Mouse (Mus musculus): ENCODE data around the gene Dync1li1. TPM values are rescaled to one million over a fixed set of nuclear protein-coding genes. Genes with fewer than 3 reads are reported as not detected.

Gene Dync1li1
- total and polyA plus RNA-seq, 3 experiments = 38.1 to 57.0 (median 43.6) TPM

DNA sequence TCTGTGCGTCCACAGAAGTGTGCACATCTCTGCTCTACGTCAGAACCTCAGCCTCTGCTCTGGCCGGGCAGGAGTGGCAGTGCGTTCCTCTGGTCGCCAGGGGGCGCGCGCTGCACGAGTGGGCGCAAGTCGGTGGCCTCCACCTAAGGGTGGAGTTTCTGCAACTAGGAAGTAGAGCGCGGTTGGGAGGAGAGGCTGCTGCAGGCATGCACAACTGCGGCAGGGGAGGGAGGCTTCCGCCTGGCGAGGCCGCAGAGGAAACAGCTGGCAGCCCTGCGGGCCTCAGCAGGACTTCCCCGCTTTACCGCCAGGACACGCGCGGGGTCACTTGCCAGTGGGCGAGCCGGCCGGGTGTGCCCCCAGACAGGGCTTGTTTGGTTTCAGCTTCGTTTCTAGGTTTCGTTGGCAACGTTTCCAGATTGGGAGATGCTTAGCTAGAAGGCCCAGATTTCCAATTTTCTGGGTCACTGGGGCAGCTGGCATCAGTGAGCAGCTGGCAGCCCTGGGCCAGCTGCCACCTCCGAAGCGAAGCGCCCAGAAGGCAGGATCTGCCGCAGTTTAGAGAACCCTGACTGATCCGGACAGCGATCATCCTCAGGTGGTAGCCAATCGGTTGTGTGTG is 64.4 kb downstream of the Dync1li1 start (continued):
- peak; percentile 89 for TF ChIP-seq SMC3 (IDR thresholded peaks at IDR 0.05; ENCODE audit: low read depth, low read length)
- peak; percentile 99 for TF ChIP-seq TCF12 (IDR thresholded peaks at IDR 0.05; ENCODE audit: low read depth, low read length)
- TF ChIP-seq MAZ (IDR thresholded peaks at IDR 0.05; ENCODE audit: low read depth, low read length) = peak; percentile 81; the same call in 1 of the 2 replicates
- no peak; the same call in 1 of the 2 replicates for TF ChIP-seq NELFE (IDR thresholded peaks at IDR 0.05; ENCODE audit: low read depth, low read length)

GRCm38 (mm10) chr9:114758272-114758671 is 69.7 kb downstream of the Dync1li1 start:
- TF ChIP-seq BHLHE40 (IDR thresholded peaks at IDR 0.05; ENCODE audit: low read depth, low read length) = peak; percentile 69
- TF ChIP-seq SMC3 (IDR thresholded peaks at IDR 0.05; ENCODE audit: low read depth, low read length) = no peak
- Histone ChIP-seq H3K9me3 (replicated peaks; ENCODE audit: low read length) (no peaks in the 10 kb centered on the region), H3K9ac (ENCODE audit: insufficient read depth, low read depth) (no peak overlapping the region), H3K4me2 (ENCODE audit: insufficient read depth, low read depth, poor library complexity, severe bottlenecking) (peak overlapping the region; percentile 18; the same call in 1 of the 2 replicates), H3K27ac (ENCODE audit: insufficient read depth, low read depth) (peak overlapping the region; percentile 63), H3K4me1 (ENCODE audit: control insufficient read depth in 1 of 2, insufficient read depth in 2 of 2) (peaks cover 24 to 64% of the 10 kb centered on the region in 2 experiments), H3K4me3 (replicated peaks in 1 of 3; ENCODE audit: low read depth in 2 of 3, low read length in 2 of 3, poor library complexity in 1 of 3) (peak overlapping the region in 1 of 3 experiments; percentile 32), H3K79me2 (replicated peaks; ENCODE audit: control insufficient read depth, extremely low read depth, insufficient read depth, poor library complexity, severe bottlenecking) (no peaks in the 10 kb centered on the region; the same call in 1 of the 2 replicates), H3K36me3 (replicated peaks in 1 of 2; ENCODE audit: control insufficient read depth in 1 of 2, insufficient read depth in 1 of 2, low read length in 1 of 2) (peaks cover 23 to 45% of the 10 kb centered on the region in 2 experiments), H3K27me3 (replicated peaks) (no peaks in the 10 kb centered on the region)
- dilution Hi-C loops (cut with MboI; ENCODE audit: extremely low pct_ligation_motif_present, extremely low pct_unique_long_range_greater_than_20kb, low sequenced_read_pairs) = no loop called here
- DNase-seq (ENCODE audit: extremely low read depth) = no peak
- in situ Hi-C loops (cut with MboI; ENCODE audit: low pct_ligation_motif_present, low pct_unique_long_range_greater_than_20kb, low sequenced_read_pairs) = loop anchor here (5.0 to 10.0 kb wide), 2 partner anchors 34 to 113 kb away; partner anchors contain the start of gene Cnot10

- H3K4me1 ChIP-seq (ENCODE audit: control insufficient read depth in 1 of 2, insufficient read depth in 2 of 2) = peaks cover 24 to 64% of the 10 kb centered on the region in 2 experiments
- no peak overlapping the region for H3K4me2 ChIP-seq (ENCODE audit: insufficient read depth, low read depth, poor library complexity, severe bottlenecking)
- no peaks in the 10 kb centered on the region for H3K27me3 ChIP-seq (replicated peaks)
- TF ChIP-seq BHLHE40 (IDR thresholded peaks at IDR 0.05; ENCODE audit: low read depth, low read length) (no peak), USF1 (IDR thresholded peaks at IDR 0.05; ENCODE audit: low read depth, low read length) (peak; percentile 22; the same call in 1 of the 2 replicates), ELF1 (IDR thresholded peaks at IDR 0.05; ENCODE audit: low read depth, low read length) (0 out of 2 replicates have a peak, but pooled peaks have one; percentile 23)
- peak overlapping the region; percentile 63 for H3K27ac ChIP-seq (ENCODE audit: insufficient read depth, low read depth)
- H3K4me3 ChIP-seq (replicated peaks in 1 of 3; ENCODE audit: low read depth in 2 of 3, low read length in 2 of 3, poor library complexity in 1 of 3) = peak overlapping the region in 1 of 3 experiments; percentile 32
- dilution Hi-C loops (cut with MboI; ENCODE audit: extremely low pct_ligation_motif_present, extremely low pct_unique_long_range_greater_than_20kb, low sequenced_read_pairs) (no loop called here), in situ Hi-C loops (cut with MboI; ENCODE audit: low pct_ligation_motif_present, low pct_unique_long_range_greater_than_20kb, low sequenced_read_pairs) (loop anchor here (5.0 to 10.0 kb wide), 2 partner anchors 34 to 114 kb away; partner anchors contain the start of gene Cnot10)
- no peaks in the 10 kb centered on the region for H3K9me3 ChIP-seq (replicated peaks; ENCODE audit: low read length)
- DNase-seq (ENCODE audit: extremely low read depth) = no peak
- H3K36me3 ChIP-seq (replicated peaks in 1 of 2; ENCODE audit: control insufficient read depth in 1 of 2, insufficient read depth in 1 of 2, low read length in 1 of 2) = peaks cover 24 to 49% of the 10 kb centered on the region in 2 experiments
- no peaks in the 10 kb centered on the region; the same call in 1 of the 2 replicates for H3K79me2 ChIP-seq (replicated peaks; ENCODE audit: control insufficient read depth, extremely low read depth, insufficient read depth, poor library complexity, severe bottlenecking)
- no peak overlapping the region for H3K9ac ChIP-seq (ENCODE audit: insufficient read depth, low read depth)
Measured at GRCm38 (mm10) chr9:114758801-114759200, 70.2 kb downstream of the Dync1li1 start.

GRCm38 (mm10) chr9:114759886-114760285 is 71.3 kb downstream of the Dync1li1 start:
- peaks cover 24 to 61% of the 10 kb centered on the region in 2 experiments for H3K4me1 ChIP-seq (ENCODE audit: control insufficient read depth in 1 of 2, insufficient read depth in 2 of 2)
- no peak overlapping the region for H3K4me2 ChIP-seq (ENCODE audit: insufficient read depth, low read depth, poor library complexity, severe bottlenecking)
- H3K27me3 ChIP-seq (replicated peaks) = no peaks in the 10 kb centered on the region
- no peak overlapping the region for H3K4me3 ChIP-seq (replicated peaks in 1 of 3; ENCODE audit: low read depth in 2 of 3, low read length in 2 of 3, poor library complexity in 1 of 3)
- no peak overlapping the region for H3K9ac ChIP-seq (ENCODE audit: insufficient read depth, low read depth)
- H3K27ac ChIP-seq (ENCODE audit: insufficient read depth, low read depth) = peak overlapping the region; percentile 74
- dilution Hi-C loops (cut with MboI; ENCODE audit: extremely low pct_ligation_motif_present, extremely low pct_unique_long_range_greater_than_20kb, low sequenced_read_pairs) (no loop called here), in situ Hi-C loops (cut with MboI; ENCODE audit: low pct_ligation_motif_present, low pct_unique_long_range_greater_than_20kb, low sequenced_read_pairs) (loop anchor here (5.0 to 10.0 kb wide), 2 partner anchors 32 to 115 kb away; partner anchors contain the start of gene Cnot10)
- H3K9me3 ChIP-seq (replicated peaks; ENCODE audit: low read length) = no peaks in the 10 kb centered on the region
- peaks cover 21 to 47% of the 10 kb centered on the region in 2 experiments for H3K36me3 ChIP-seq (replicated peaks in 1 of 2; ENCODE audit: control insufficient read depth in 1 of 2, insufficient read depth in 1 of 2, low read length in 1 of 2)
- H3K79me2 ChIP-seq (replicated peaks; ENCODE audit: control insufficient read depth, extremely low read depth, insufficient read depth, poor library complexity, severe bottlenecking) = no peaks in the 10 kb centered on the region; the same call in 1 of the 2 replicates
- no peak for DNase-seq (ENCODE audit: extremely low read depth)
- TF ChIP-seq CHD2 (IDR thresholded peaks at IDR 0.05; ENCODE audit: low read length) (no peak), POLR2AphosphoS2 (IDR thresholded peaks at IDR 0.05; ENCODE audit: low read depth, low read length) (no peak), ZKSCAN1 (IDR thresholded peaks at IDR 0.05; ENCODE audit: borderline replicate concordance, low read depth, low read length) (no peak), CTCF (conservative IDR thresholded peaks at IDR 0.05 in 1 of 2, IDR thresholded peaks at IDR 0.05 in 1 of 2; ENCODE audit: low read depth in 2 of 2, low read length in 2 of 2) (no peak), KAT2A (IDR thresholded peaks at IDR 0.05; ENCODE audit: insufficient replicate concordance, low read length) (no peak), JUN (IDR thresholded peaks at IDR 0.05; ENCODE audit: insufficient read depth, low read depth, low read length) (no peak), MAFK (IDR thresholded peaks at IDR 0.05; ENCODE audit: insufficient replicate concordance, low read length) (no peak), ZNF384 (IDR thresholded peaks at IDR 0.05; ENCODE audit: low read depth, low read length) (no peak)

All from CH12.LX (cell line).